Mouse (Mus musculus): ENCODE results near the gene Gm11213. TPM values are rescaled to one million over a fixed set of nuclear protein-coding genes. Genes with fewer than 3 reads are reported as not detected.

The Gm11213 gene
- not detected in 2 replicates for polyA plus RNA-seq (2014; fragmentation: Nextera tagmentation; extraction: Ambion mirVana)

GRCm38 (mm10) chr4:63604945-63605344, at the start of gene Gm11213:
Gene Gm11213, minus strand, starts transcription at chr4:63605261.
- no peaks in the 10 kb centered on the region for H3K4me1 ChIP-seq (replicated peaks; ENCODE audit: control insufficient read depth, insufficient read depth, low read length)
- no peaks in the 10 kb centered on the region for H3K9me3 ChIP-seq (ENCODE audit: control insufficient read depth, low read length)
- ATAC-seq (ENCODE audit: low FRiP score) (no peak), DNase-seq (ENCODE audit: low spot score) (no peak)
- H3K4me2 ChIP-seq (replicated peaks) = no peak within 1 kb of the TSS
- WGBS = 80% methylated on average over 3 of the region's 3 CpGs
- H3K27ac ChIP-seq = no peak within 1 kb of the TSS
- H3K4me3 ChIP-seq (replicated peaks; ENCODE audit: low read length) = no peak within 1 kb of the TSS
- no peaks in the 10 kb centered on the region for H3K36me3 ChIP-seq (replicated peaks; ENCODE audit: control insufficient read depth, insufficient read depth)
- no peak within 1 kb of the TSS for H3K9ac ChIP-seq
- no peaks in the 10 kb centered on the region for H3K27me3 ChIP-seq (ENCODE audit: control insufficient read depth, insufficient read depth, low read length)

- H3K4me1 ChIP-seq (replicated peaks; ENCODE audit: control insufficient read depth, insufficient read depth, low read length) = no peaks in the 10 kb centered on the region
- DNase-seq (ENCODE audit: low spot score) = no peak
- no peaks in the 10 kb centered on the region for H3K36me3 ChIP-seq (replicated peaks; ENCODE audit: control insufficient read depth, insufficient read depth)
- no peaks in the 10 kb centered on the region for H3K9me3 ChIP-seq (ENCODE audit: control insufficient read depth, low read length)
- H3K4me2 ChIP-seq (replicated peaks) = no peak overlapping the region
- no peak for ATAC-seq (ENCODE audit: low FRiP score)
- 78% methylated on average over 1 of the region's 1 CpGs for WGBS
- H3K27ac ChIP-seq = no peak overlapping the region
- H3K4me3 ChIP-seq (replicated peaks; ENCODE audit: low read length) = no peak overlapping the region
- no peaks in the 10 kb centered on the region for H3K27me3 ChIP-seq (ENCODE audit: control insufficient read depth, insufficient read depth, low read length)
- no peak overlapping the region for H3K9ac ChIP-seq
Measured at GRCm38 (mm10) chr4:63654381-63654780, 49.3 kb upstream of the Gm11213 start.

- H3K9me3 ChIP-seq (ENCODE audit: control insufficient read depth, low read length) = no peaks in the 10 kb centered on the region
- no peak overlapping the region for H3K4me3 ChIP-seq (replicated peaks; ENCODE audit: low read length)
- DNase-seq (ENCODE audit: low spot score) (no peak), ATAC-seq (ENCODE audit: low FRiP score) (no peak)
- H3K4me2 ChIP-seq (replicated peaks) = no peak overlapping the region
- no peaks in the 10 kb centered on the region for H3K4me1 ChIP-seq (replicated peaks; ENCODE audit: control insufficient read depth, insufficient read depth, low read length)
- no peak overlapping the region for H3K9ac ChIP-seq
- H3K27ac ChIP-seq = no peak overlapping the region
- no peaks in the 10 kb centered on the region for H3K36me3 ChIP-seq (replicated peaks; ENCODE audit: control insufficient read depth, insufficient read depth)
- no peaks in the 10 kb centered on the region for H3K27me3 ChIP-seq (ENCODE audit: control insufficient read depth, insufficient read depth, low read length)
Measured at GRCm38 (mm10) chr4:63643956-63644726, 39.1 kb upstream of the Gm11213 start.

- ATAC-seq (ENCODE audit: low FRiP score) (no peak), DNase-seq (ENCODE audit: low spot score) (no peak)
- Histone ChIP-seq H3K9ac (no peak overlapping the region), H3K4me2 (replicated peaks) (no peak overlapping the region), H3K36me3 (replicated peaks; ENCODE audit: control insufficient read depth, insufficient read depth) (no peaks in the 10 kb centered on the region), H3K9me3 (ENCODE audit: control insufficient read depth, low read length) (no peaks in the 10 kb centered on the region), H3K27ac (no peak overlapping the region), H3K4me3 (replicated peaks; ENCODE audit: low read length) (no peak overlapping the region), H3K4me1 (replicated peaks; ENCODE audit: control insufficient read depth, insufficient read depth, low read length) (no peaks in the 10 kb centered on the region), H3K27me3 (ENCODE audit: control insufficient read depth, insufficient read depth, low read length) (no peaks in the 10 kb centered on the region)
- 89% methylated on average over 2 of the region's 2 CpGs for WGBS
Measured at GRCm38 (mm10) chr4:63639842-63640241, 34.8 kb upstream of the Gm11213 start.

- WGBS = 78% methylated on average over 1 of the region's 1 CpGs
- H3K27ac ChIP-seq = no peak overlapping the region
- no peak overlapping the region for H3K4me3 ChIP-seq (replicated peaks; ENCODE audit: low read length)
- H3K27me3 ChIP-seq (ENCODE audit: control insufficient read depth, insufficient read depth, low read length) = no peaks in the 10 kb centered on the region
- no peaks in the 10 kb centered on the region for H3K36me3 ChIP-seq (replicated peaks; ENCODE audit: control insufficient read depth, insufficient read depth)
- DNase-seq (ENCODE audit: low spot score) = no peak
- no peaks in the 10 kb centered on the region for H3K4me1 ChIP-seq (replicated peaks; ENCODE audit: control insufficient read depth, insufficient read depth, low read length)
- H3K4me2 ChIP-seq (replicated peaks) = no peak overlapping the region
- H3K9ac ChIP-seq = no peak overlapping the region
- no peak for ATAC-seq (ENCODE audit: low FRiP score)
- H3K9me3 ChIP-seq (ENCODE audit: control insufficient read depth, low read length) = no peaks in the 10 kb centered on the region
Measured at GRCm38 (mm10) chr4:63638603-63639002, 33.5 kb upstream of the Gm11213 start.

- Histone ChIP-seq H3K36me3 (replicated peaks; ENCODE audit: control insufficient read depth, insufficient read depth) (no peaks in the 10 kb centered on the region), H3K9ac (no peak overlapping the region), H3K9me3 (ENCODE audit: control insufficient read depth, low read length) (no peaks in the 10 kb centered on the region), H3K27ac (no peak overlapping the region), H3K27me3 (ENCODE audit: control insufficient read depth, insufficient read depth, low read length) (no peaks in the 10 kb centered on the region), H3K4me1 (replicated peaks; ENCODE audit: control insufficient read depth, insufficient read depth, low read length) (no peaks in the 10 kb centered on the region), H3K4me3 (replicated peaks; ENCODE audit: low read length) (no peak overlapping the region), H3K4me2 (replicated peaks) (no peak overlapping the region)
- ATAC-seq (ENCODE audit: low FRiP score) (no peak), DNase-seq (ENCODE audit: low spot score) (no peak)
- WGBS = 86% methylated on average over 2 of the region's 2 CpGs
Measured at GRCm38 (mm10) chr4:63633181-63633580, 28.1 kb upstream of the Gm11213 start.

GRCm38 (mm10) chr4:63627111-63627510, 22.1 kb upstream of the Gm11213 start:
- no peak for ATAC-seq (ENCODE audit: low FRiP score)
- H3K4me1 ChIP-seq (replicated peaks; ENCODE audit: control insufficient read depth, insufficient read depth, low read length) = no peaks in the 10 kb centered on the region
- H3K9ac ChIP-seq = no peak overlapping the region
- no peak for DNase-seq (ENCODE audit: low spot score)
- H3K4me2 ChIP-seq (replicated peaks) = no peak overlapping the region
- H3K36me3 ChIP-seq (replicated peaks; ENCODE audit: control insufficient read depth, insufficient read depth) = no peaks in the 10 kb centered on the region
- H3K27me3 ChIP-seq (ENCODE audit: control insufficient read depth, insufficient read depth, low read length) = no peaks in the 10 kb centered on the region
- no peak overlapping the region for H3K27ac ChIP-seq
- H3K4me3 ChIP-seq (replicated peaks; ENCODE audit: low read length) = no peak overlapping the region
- 91% methylated on average over 8 of the region's 8 CpGs for WGBS
- H3K9me3 ChIP-seq (ENCODE audit: control insufficient read depth, low read length) = no peaks in the 10 kb centered on the region

- Histone ChIP-seq H3K36me3 (replicated peaks; ENCODE audit: control insufficient read depth, insufficient read depth) (no peaks in the 10 kb centered on the region), H3K4me2 (replicated peaks) (no peak overlapping the region), H3K9me3 (ENCODE audit: control insufficient read depth, low read length) (no peaks in the 10 kb centered on the region), H3K9ac (no peak overlapping the region), H3K4me1 (replicated peaks; ENCODE audit: control insufficient read depth, insufficient read depth, low read length) (no peaks in the 10 kb centered on the region), H3K27me3 (ENCODE audit: control insufficient read depth, insufficient read depth, low read length) (no peaks in the 10 kb centered on the region), H3K27ac (no peak overlapping the region), H3K4me3 (replicated peaks; ENCODE audit: low read length) (no peak overlapping the region)
- DNase-seq (ENCODE audit: low spot score) (no peak), ATAC-seq (ENCODE audit: low FRiP score) (no peak)
- 83% methylated on average over 3 of the region's 3 CpGs for WGBS
Measured at GRCm38 (mm10) chr4:63625563-63626080, 20.6 kb upstream of the Gm11213 start.

GRCm38 (mm10) chr4:63622378-63622835, 17.3 kb upstream of the Gm11213 start, which contains the start of gene Tex48:
Gene Tex48, minus strand, starts transcription at chr4:63622428.
- Histone ChIP-seq H3K4me1 (replicated peaks; ENCODE audit: control insufficient read depth, insufficient read depth, low read length) (no peaks in the 10 kb centered on the region), H3K27ac (no peak within 1 kb of the TSS), H3K4me3 (replicated peaks; ENCODE audit: low read length) (no peak within 1 kb of the TSS), H3K9me3 (ENCODE audit: control insufficient read depth, low read length) (no peaks in the 10 kb centered on the region), H3K27me3 (ENCODE audit: control insufficient read depth, insufficient read depth, low read length) (no peaks in the 10 kb centered on the region), H3K36me3 (replicated peaks; ENCODE audit: control insufficient read depth, insufficient read depth) (no peaks in the 10 kb centered on the region), H3K4me2 (replicated peaks) (no peak within 1 kb of the TSS), H3K9ac (no peak within 1 kb of the TSS)
- DNase-seq (ENCODE audit: low spot score) (no peak), ATAC-seq (ENCODE audit: low FRiP score) (no peak)
- WGBS = 55% methylated on average over 5 of the region's 5 CpGs
